Mouse (Mus musculus) bone marrow, adult 2 months (tissue): ENCODE data around the gene Kremen2. TPM values are rescaled to one million over a fixed set of nuclear protein-coding genes. Genes with fewer than 3 reads are reported as not detected.

Source experiments
- H3K27ac ChIP-seq: fragments of 200-500 bp; 2 replicates; pipeline ENCODE4 v1.5.1; 2012; ENCODE audit warnings: low read depth, mild to moderate bottlenecking, control low read depth, inconsistent platforms, low read length; ENCODE audit not compliant: control insufficient read depth, poor library complexity, insufficient read depth
- H3K4me1 ChIP-seq: fragments of 200-500 bp; 2 replicates; pipeline ENCODE4 v1.6.1; 2011; ENCODE audit warnings: low read length; ENCODE audit not compliant: control insufficient read depth, insufficient read depth
- H3K4me3 ChIP-seq: fragments of 200-500 bp; replicated peaks from 2 replicates; pipeline ENCODE3; 2011; ENCODE audit warnings: mild to moderate bottlenecking, low read depth, low read length, control low read depth; ENCODE audit not compliant: control insufficient read depth
- CTCF ChIP-seq: fragments of 200-500 bp; IDR thresholded peaks from 2 replicates; pipeline ENCODE4 v1.5.1; 2011; ENCODE audit warnings: low read length, control low read depth; ENCODE audit not compliant: control insufficient read depth, insufficient read depth
- POLR2A ChIP-seq: fragments of 200-500 bp; IDR thresholded peaks from 2 replicates; pipeline ENCODE4 v1.6.1; 2011; ENCODE audit warnings: low read depth, mild to moderate bottlenecking, control low read depth, low read length, borderline replicate concordance; ENCODE audit not compliant: control insufficient read depth
- WGBS: fragments of 180-500 bp; shearing (Covaris S2); methylation state at CpG from one replicate; pipeline ENCODE4 v1.1.7; 2018; 5-methylcytosine and 5-hydroxymethylcytosine counted together
- polyA plus RNA-seq: library from polyadenylated mRNA; stranded (reverse); fragments of >200 nt; gene quantifications from 2 replicates; pipeline ENCODE4 v1.2.4, GENCODE M21; 2011; ENCODE audit warnings: low replicate concordance; ENCODE audit not compliant: missing spikeins, insufficient read depth, insufficient read length

The Kremen2 gene
- polyA plus RNA-seq, 1 experiment = not detected

DNA sequence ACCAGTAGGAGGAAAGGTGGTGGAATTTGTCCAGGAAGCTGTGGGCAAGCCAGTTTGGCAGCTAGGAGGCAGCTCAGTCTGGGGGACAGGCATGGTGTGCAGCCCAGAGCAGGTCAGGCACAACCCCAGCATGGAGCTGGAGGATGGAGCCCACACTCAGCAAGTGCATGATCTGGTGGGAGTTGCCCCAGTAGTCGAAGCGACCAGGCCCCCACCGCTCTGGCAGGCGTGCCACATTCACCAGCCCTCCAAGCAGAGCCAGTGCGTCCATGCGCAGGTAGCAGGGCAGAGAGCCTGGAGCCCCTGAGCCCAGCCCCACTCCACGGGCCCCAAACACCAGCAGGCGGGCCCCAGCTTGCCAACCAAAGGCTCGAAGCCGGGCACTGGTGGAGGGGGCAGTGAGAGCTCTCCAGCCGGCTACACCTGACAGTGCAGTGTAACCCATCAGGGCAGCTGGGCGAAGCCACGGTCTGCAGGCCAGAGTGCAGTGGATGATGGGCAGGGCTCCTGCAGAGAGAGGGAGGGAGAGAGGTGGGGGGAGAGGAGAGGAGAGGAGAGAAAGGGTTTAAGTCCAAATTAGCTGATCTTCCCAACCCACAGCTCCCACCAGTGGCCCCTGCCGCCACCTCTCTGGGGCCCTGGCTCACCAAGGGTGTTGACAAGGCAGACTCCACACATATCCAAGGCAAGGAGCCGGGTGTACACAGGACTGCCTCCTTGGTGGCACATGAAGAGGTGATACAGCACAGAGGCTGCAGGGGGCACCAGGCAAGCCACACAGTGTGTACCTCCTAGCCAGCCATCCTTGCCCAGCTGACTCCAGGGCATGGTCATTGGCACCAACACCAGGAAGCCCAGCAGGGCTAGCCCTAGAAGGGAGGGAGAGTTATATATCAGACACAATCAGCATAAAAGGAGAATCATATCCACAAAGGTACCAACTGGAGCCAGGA lies 7.9 kb downstream of the Kremen2 start:
- WGBS = 85% methylated on average over 15 of the region's 15 CpGs
- TF ChIP-seq CTCF (no peak), POLR2A (no peak)
- Histone ChIP-seq H3K27ac (no peak overlapping the region), H3K4me3 (no peak overlapping the region), H3K4me1 (peaks cover 1% of the 10 kb centered on the region)

- TF ChIP-seq POLR2A = no peak
- TF ChIP-seq CTCF = no peak
- Histone ChIP-seq H3K27ac (no peak overlapping the region), H3K4me1 (no peaks in the 10 kb centered on the region), H3K4me3 (no peak overlapping the region)
- WGBS = 95% methylated on average over 1 of the region's 1 CpGs
These were observed 11.3 kb downstream of the Kremen2 start for GRCm38 (mm10) chr17:23734341-23734740.

- no peak overlapping the region for H3K4me3 ChIP-seq
- 77% methylated on average over 1 of the region's 1 CpGs for WGBS
These were observed 15.2 kb downstream of the Kremen2 start for GRCm38 (mm10) chr17:23730441-23730840.

GRCm38 (mm10) chr17:23726758-23727142 lies 18.9 kb downstream of the Kremen2 start:
- Histone ChIP-seq H3K4me3 (peak overlapping the region; percentile 74), H3K27ac (peak overlapping the region; percentile 15; the same call in 1 of the 2 replicates), H3K4me1 (no peaks in the 10 kb centered on the region; the same call in 1 of the 2 replicates)
- no peak for TF ChIP-seq POLR2A
- no peak for TF ChIP-seq CTCF
- WGBS = 1% methylated on average over 19 of the region's 20 CpGs

More at GRCm38 (mm10) chr17:23730441-23730840, 15.2 kb downstream of the Kremen2 start:
- Histone ChIP-seq H3K27ac (no peak overlapping the region), H3K4me1 (no peaks in the 10 kb centered on the region; the same call in 1 of the 2 replicates)
- TF ChIP-seq CTCF (no peak), POLR2A (no peak)

- H3K4me1 ChIP-seq = no peaks in the 10 kb centered on the region; the same call in 1 of the 2 replicates
- peak within 1 kb of the TSS; percentile 83 for H3K4me3 ChIP-seq
- WGBS = 1% methylated on average over 64 of the region's 73 CpGs
- TF ChIP-seq POLR2A (peak; percentile 79), CTCF (0 out of 2 replicates have a peak, but pooled peaks have one; percentile 11)
- peak within 1 kb of the TSS; percentile 89 for H3K27ac ChIP-seq
These were observed 19.5 kb downstream of the Kremen2 start, which contains the start of gene Pkmyt1 for GRCm38 (mm10) chr17:23725999-23726757. TSS of gene Pkmyt1 (plus strand) at chr17:23726336.

DNA sequence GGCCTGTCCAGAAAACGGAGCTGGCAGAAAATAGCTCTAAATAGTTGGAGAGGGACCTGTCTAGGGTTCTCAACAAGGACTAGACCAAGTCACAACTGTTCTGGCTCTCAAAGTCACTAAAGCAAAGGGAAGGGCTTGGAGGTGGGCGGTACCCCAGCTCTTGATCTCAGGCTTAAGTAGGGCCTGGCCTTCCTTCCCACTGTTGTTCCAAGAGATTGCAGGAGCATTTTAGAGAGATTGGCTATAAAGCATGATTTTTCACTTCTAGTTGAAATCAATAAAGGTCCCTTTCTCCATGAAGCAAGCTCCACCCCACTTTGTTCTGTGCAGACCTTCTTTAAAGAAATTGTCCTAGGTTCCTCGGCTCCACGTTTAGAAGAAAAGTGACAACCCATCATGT lies 20.2 kb downstream of the Kremen2 start:
- Histone ChIP-seq H3K27ac (no peak overlapping the region), H3K4me3 (peak overlapping the region; percentile 83), H3K4me1 (no peaks in the 10 kb centered on the region; the same call in 1 of the 2 replicates)
- TF ChIP-seq POLR2A (no peak), CTCF (no peak)
- WGBS = 49% methylated on average over 4 of the region's 4 CpGs

DNA sequence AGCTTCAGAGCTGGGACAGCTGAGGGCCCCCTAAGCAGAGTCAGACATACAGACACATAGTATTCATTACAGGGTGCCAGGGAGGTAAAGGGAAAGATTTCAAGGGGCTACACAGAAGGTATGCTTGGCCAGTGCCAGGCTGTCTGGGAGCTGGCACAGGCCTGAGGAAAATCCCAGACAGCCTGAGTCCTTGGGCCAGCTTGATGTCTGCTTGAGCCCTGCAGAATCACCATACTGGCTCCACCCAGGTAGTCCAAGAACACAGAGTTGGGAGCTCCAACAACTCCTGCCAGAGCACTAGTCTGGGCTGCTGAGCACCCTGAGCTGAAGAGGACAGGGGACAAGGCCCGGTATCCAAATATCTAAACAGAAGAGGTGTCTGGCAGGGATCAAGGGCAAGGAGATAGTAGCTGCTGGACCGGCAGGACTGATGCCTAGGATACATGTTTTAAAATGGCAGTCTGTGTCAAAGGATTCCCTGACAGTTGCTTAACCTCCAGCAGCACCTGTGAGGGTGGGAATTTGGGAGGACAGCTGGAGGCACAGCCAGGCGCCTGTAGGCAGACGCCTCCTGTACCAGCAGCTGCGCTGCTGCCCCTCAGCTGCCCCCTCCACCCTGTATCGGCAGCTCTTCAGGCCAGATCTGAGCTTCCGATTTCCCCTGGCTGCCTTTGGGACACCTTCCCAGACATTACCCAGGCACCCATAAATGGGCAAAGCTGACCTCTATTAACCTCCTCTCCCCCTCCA lies 23.1 kb downstream of the Kremen2 start, which contains the start of gene 1520401A03Rik:
Gene 1520401A03Rik (minus strand): TSS at position 408 of the 750 bp plus-strand sequence.
- WGBS = 88% methylated on average over 7 of the region's 7 CpGs
- no peaks in the 10 kb centered on the region; the same call in 1 of the 2 replicates for H3K4me1 ChIP-seq
- H3K27ac ChIP-seq = no peak within 1 kb of the TSS
- TF ChIP-seq CTCF = no peak
- TF ChIP-seq POLR2A = no peak
- H3K4me3 ChIP-seq = no peak within 1 kb of the TSS
